Mouse (Mus musculus) kidney, adult 11 months (tissue): ENCODE measurements at regions not wholly inside any gene's neighbourhood (a gene's known extent, or its start where the extent isn't known, plus 50 kb on each side); places are given as distances from the start of the nearest gene placed in this dataset.
"Not testable (repeated sequence)": the region's sequence is repeated elsewhere in the genome, so short reads cannot be mapped to it uniquely, and the experiment has no call there.

ENCODE experiments used
- DNase-seq: peaks from one replicate; pipeline ENCODE4 v3.0.0; 2022

GRCm38 (mm10) chr1:41887556-41887955 lies 808.0 kb upstream of the Pou3f3 start:
- DNase-seq = no peak

GRCm38 (mm10) chr1:41888213-41888612 lies 807.4 kb upstream of the Pou3f3 start:
- no peak for DNase-seq

GRCm38 (mm10) chr1:41888966-41889365 lies 806.6 kb upstream of the Pou3f3 start:
- DNase-seq = peak; percentile 9

- no peak for DNase-seq
Observed at GRCm38 (mm10) chr1:41889940-41890339, 805.6 kb upstream of the Pou3f3 start.

- no peak for DNase-seq
Observed at GRCm38 (mm10) chr1:41890714-41891689, 804.6 kb upstream of the Pou3f3 start.

- no peak for DNase-seq
Observed at GRCm38 (mm10) chr1:41891730-41892129, 803.8 kb upstream of the Pou3f3 start.

- no peak for DNase-seq
Observed at GRCm38 (mm10) chr1:41892376-41892775, 803.2 kb upstream of the Pou3f3 start.

- DNase-seq = no peak
Observed at GRCm38 (mm10) chr1:41897768-41898330, 797.7 kb upstream of the Pou3f3 start.

GRCm38 (mm10) chr1:41900370-41900769 lies 795.2 kb upstream of the Pou3f3 start:
- DNase-seq = no peak

GRCm38 (mm10) chr1:41905971-41906370 lies 789.6 kb upstream of the Pou3f3 start:
- no peak for DNase-seq

GRCm38 (mm10) chr1:41908001-41908807 lies 787.4 kb upstream of the Pou3f3 start:
- no peak for DNase-seq

GRCm38 (mm10) chr1:41908808-41909110 lies 786.8 kb upstream of the Pou3f3 start:
- DNase-seq = no peak

- no peak for DNase-seq
Observed at GRCm38 (mm10) chr1:41909799-41910198, 785.8 kb upstream of the Pou3f3 start.

GRCm38 (mm10) chr1:41916730-41917347 lies 778.7 kb upstream of the Pou3f3 start:
- no peak for DNase-seq

GRCm38 (mm10) chr1:41917807-41918206 lies 777.8 kb upstream of the Pou3f3 start:
- not testable (repeated sequence) for DNase-seq

- DNase-seq = no peak
Observed at GRCm38 (mm10) chr1:41918394-41919262, 776.9 kb upstream of the Pou3f3 start.

GRCm38 (mm10) chr1:41933777-41934176 lies 761.8 kb upstream of the Pou3f3 start:
- DNase-seq = no peak

GRCm38 (mm10) chr1:41935912-41936478 lies 759.6 kb upstream of the Pou3f3 start:
- no peak for DNase-seq

GRCm38 (mm10) chr1:41960982-41961381 lies 734.6 kb upstream of the Pou3f3 start:
- DNase-seq = no peak

- DNase-seq = no peak
Observed at GRCm38 (mm10) chr1:41981545-41981944, 714.0 kb upstream of the Pou3f3 start.

GRCm38 (mm10) chr1:42006235-42006634 lies 689.3 kb upstream of the Pou3f3 start:
- DNase-seq = no peak

GRCm38 (mm10) chr1:42008046-42008445 lies 687.5 kb upstream of the Pou3f3 start:
- DNase-seq = no peak
